Mouse (Mus musculus) stomach, postnatal 0 days (tissue): ENCODE measurements at regions not wholly inside any gene's neighbourhood (a gene's known extent, or its start where the extent isn't known, plus 50 kb on each side); places are given as distances from the start of the nearest gene placed in this dataset.

Source experiments
- ATAC-seq: fragments of 200-750 bp; cut with Nextera tagmentation; 2 replicates; pipeline ENCODE4 v1.8.0; 2017; ENCODE audit not compliant: low FRiP score, low TSS enrichment
- DNase-seq: peaks from one replicate; pipeline ENCODE4 v3.0.0-alpha.2; 2016; ENCODE audit warnings: low spot score
- H3K27ac ChIP-seq: fragments of 300-500 bp; sonication (generic); replicated peaks from 2 replicates; pipeline ENCODE4 v1.5.1; 2014; ENCODE audit warnings: mild to moderate bottlenecking, control low read depth
- H3K27me3 ChIP-seq: fragments of 300-500 bp; sonication (generic); 2 replicates; pipeline ENCODE4 v1.6.1; 2014; ENCODE audit warnings: low read length; ENCODE audit not compliant: control insufficient read depth, insufficient read depth
- H3K36me3 ChIP-seq: fragments of 300-500 bp; sonication (generic); 2 replicates; pipeline ENCODE4 v1.6.1; 2014; ENCODE audit warnings: low read length, mixed read lengths; ENCODE audit not compliant: control insufficient read depth, insufficient read depth
- H3K4me1 ChIP-seq: fragments of 300-500 bp; sonication (generic); replicated peaks from 2 replicates; pipeline ENCODE4 v1.6.1; 2014; ENCODE audit warnings: antibody characterized with exemption; ENCODE audit not compliant: control insufficient read depth, insufficient read depth
- H3K4me2 ChIP-seq: fragments of 300-500 bp; sonication (generic); replicated peaks from 2 replicates; pipeline ENCODE4 v1.6.1; 2014; ENCODE audit warnings: low read depth, mild to moderate bottlenecking, control low read depth, moderate library complexity
- H3K4me3 ChIP-seq: fragments of 300-500 bp; sonication (generic); 2 replicates; pipeline ENCODE4 v1.5.1; 2014; ENCODE audit warnings: low read depth, low read length, control low read depth
- H3K9ac ChIP-seq: fragments of 300-500 bp; sonication (generic); 2 replicates; pipeline ENCODE4 v1.6.1; 2014; ENCODE audit warnings: mild to moderate bottlenecking, low read length, control low read depth, mixed read lengths
- H3K9me3 ChIP-seq: fragments of 300-500 bp; sonication (generic); 2 replicates; pipeline ENCODE4 v1.6.1; 2016; ENCODE audit warnings: low read length; ENCODE audit not compliant: control insufficient read depth
- CTCF ChIP-seq: IDR thresholded peaks from 2 replicates; pipeline ENCODE4 v1.5.1; 2016; ENCODE audit warnings: antibody characterized with exemption, low read depth, mild to moderate bottlenecking, moderate library complexity
- EP300 ChIP-seq: optimal IDR thresholded peaks from 2 replicates; pipeline ENCODE3; 2016; ENCODE audit warnings: antibody characterized with exemption
- WGBS: fragments of 180-500 bp; shearing (Covaris S2); extraction: QIAGEN DNeasy Blood & Tissue Kit; methylation state at CpG from one replicate; pipeline ENCODE4 v1.1.7; 2014; 5-methylcytosine and 5-hydroxymethylcytosine counted together

GRCm38 (mm10) chr13:52741371-52741770 lies 158.4 kb downstream of the Syk start:
- no peaks in the 10 kb centered on the region for H3K9me3 ChIP-seq
- DNase-seq: no peak
- WGBS: 86% methylated on average over 4 of the region's 4 CpGs
- no peak overlapping the region for H3K4me3 ChIP-seq
- no peak overlapping the region for H3K9ac ChIP-seq
- H3K27me3 ChIP-seq: no peaks in the 10 kb centered on the region
- no peaks in the 10 kb centered on the region for H3K4me1 ChIP-seq
- H3K4me2 ChIP-seq: no peak overlapping the region
- ATAC-seq: no peak
- no peak overlapping the region for H3K27ac ChIP-seq
- TF ChIP-seq CTCF: no peak
- no peaks in the 10 kb centered on the region for H3K36me3 ChIP-seq

GRCm38 (mm10) chr13:52756005-52756404 lies 173.0 kb downstream of the Syk start:
- DNase-seq (no peak), ATAC-seq (no peak)
- 72% methylated on average over 10 of the region's 10 CpGs for WGBS
- Histone ChIP-seq H3K27ac (no peak overlapping the region), H3K4me3 (no peak overlapping the region), H3K4me2 (no peak overlapping the region), H3K36me3 (no peaks in the 10 kb centered on the region), H3K9me3 (no peaks in the 10 kb centered on the region), H3K4me1 (no peaks in the 10 kb centered on the region), H3K9ac (no peak overlapping the region), H3K27me3 (no peaks in the 10 kb centered on the region)
- TF ChIP-seq EP300 (no peak), CTCF (no peak)

GRCm38 (mm10) chr13:52765508-52766181 lies 163.8 kb downstream of the Auh start:
- peak overlapping the region; percentile 71 for H3K27ac ChIP-seq
- H3K36me3 ChIP-seq: no peaks in the 10 kb centered on the region
- 16% methylated on average over 13 of the region's 13 CpGs for WGBS
- H3K9me3 ChIP-seq: no peaks in the 10 kb centered on the region
- ATAC-seq (peak; percentile 65; the same call in 1 of the 2 replicates), DNase-seq (peak; percentile 54)
- TF ChIP-seq EP300 (no peak), CTCF (no peak)
- H3K4me2 ChIP-seq: no peak overlapping the region
- no peak overlapping the region for H3K9ac ChIP-seq
- peaks cover 16% of the 10 kb centered on the region for H3K4me1 ChIP-seq
- no peaks in the 10 kb centered on the region; the same call in 1 of the 2 replicates for H3K27me3 ChIP-seq
- no peak overlapping the region for H3K4me3 ChIP-seq

- 64% methylated on average over 2 of the region's 2 CpGs for WGBS
- TF ChIP-seq CTCF (no peak), EP300 (no peak)
- Histone ChIP-seq H3K4me2 (no peak overlapping the region), H3K27me3 (no peaks in the 10 kb centered on the region; the same call in 1 of the 2 replicates), H3K4me1 (peaks cover 16% of the 10 kb centered on the region), H3K9me3 (no peaks in the 10 kb centered on the region), H3K9ac (no peak overlapping the region), H3K4me3 (no peak overlapping the region), H3K27ac (peak overlapping the region; percentile 71), H3K36me3 (no peaks in the 10 kb centered on the region)
- ATAC-seq (0 out of 2 replicates have a peak, but pooled peaks have one; percentile 6), DNase-seq (no peak)
Observed at GRCm38 (mm10) chr13:52766236-52766635, 163.2 kb downstream of the Auh start.

- Histone ChIP-seq H3K36me3 (no peaks in the 10 kb centered on the region), H3K4me1 (peaks cover 14% of the 10 kb centered on the region), H3K4me2 (no peak overlapping the region), H3K27me3 (no peaks in the 10 kb centered on the region), H3K4me3 (no peak overlapping the region), H3K27ac (no peak overlapping the region), H3K9ac (no peak overlapping the region), H3K9me3 (no peaks in the 10 kb centered on the region)
- TF ChIP-seq CTCF (no peak), EP300 (no peak)
- DNase-seq (no peak), ATAC-seq (no peak)
- 37% methylated on average over 8 of the region's 8 CpGs for WGBS
Observed at GRCm38 (mm10) chr13:52769956-52770355, 159.5 kb downstream of the Auh start.

- H3K9ac ChIP-seq: no peak overlapping the region
- TF ChIP-seq EP300: no peak
- no peak for TF ChIP-seq CTCF
- no peak overlapping the region for H3K4me2 ChIP-seq
- 85% methylated on average over 3 of the region's 3 CpGs for WGBS
- H3K9me3 ChIP-seq: no peaks in the 10 kb centered on the region
- H3K27me3 ChIP-seq: no peaks in the 10 kb centered on the region
- no peak overlapping the region for H3K27ac ChIP-seq
- no peak for DNase-seq
- no peak overlapping the region for H3K4me3 ChIP-seq
- peaks cover 7% of the 10 kb centered on the region for H3K4me1 ChIP-seq
- ATAC-seq: no peak
- no peaks in the 10 kb centered on the region for H3K36me3 ChIP-seq
Observed at GRCm38 (mm10) chr13:52771518-52771917, 158.0 kb downstream of the Auh start.
